Mouse (Mus musculus) heart, postnatal 0 days (tissue): ENCODE data around the gene Vdac2.

Experiments
- CTCF ChIP-seq: IDR thresholded peaks from 2 replicates; pipeline ENCODE4 v1.5.1; 2016; ENCODE audit warnings: antibody characterized with exemption, control low read depth, low read depth
- EP300 ChIP-seq: IDR thresholded peaks from 2 replicates; pipeline ENCODE4 v1.6.1; 2016; ENCODE audit warnings: antibody characterized with exemption, low read depth

DNA sequence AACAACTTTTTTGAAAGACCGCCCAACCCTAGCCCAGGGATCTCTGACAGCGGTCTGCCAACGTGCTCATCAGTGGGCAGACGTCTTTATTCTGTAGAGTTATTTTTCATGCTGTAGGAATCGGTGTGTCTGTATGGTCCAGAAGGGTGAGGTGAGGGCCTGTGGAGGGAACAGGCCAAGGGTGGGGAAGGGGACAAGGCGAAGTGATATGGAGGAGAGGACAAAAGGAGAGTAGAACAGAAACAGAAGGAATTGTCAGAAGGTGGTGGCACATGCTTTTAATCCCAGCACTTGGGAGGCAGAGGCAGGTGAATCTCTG is 67.3 kb downstream of the Vdac2 start:
- TF ChIP-seq CTCF (no peak), EP300 (no peak)
